Mouse (Mus musculus): ENCODE data around the gene Brsk2. TPM values are rescaled to one million over a fixed set of nuclear protein-coding genes. Genes with fewer than 3 reads are reported as not detected.

Gene Brsk2
- polyA plus RNA-seq, 1 experiment from 2014 or later = 0.40 TPM

DNA sequence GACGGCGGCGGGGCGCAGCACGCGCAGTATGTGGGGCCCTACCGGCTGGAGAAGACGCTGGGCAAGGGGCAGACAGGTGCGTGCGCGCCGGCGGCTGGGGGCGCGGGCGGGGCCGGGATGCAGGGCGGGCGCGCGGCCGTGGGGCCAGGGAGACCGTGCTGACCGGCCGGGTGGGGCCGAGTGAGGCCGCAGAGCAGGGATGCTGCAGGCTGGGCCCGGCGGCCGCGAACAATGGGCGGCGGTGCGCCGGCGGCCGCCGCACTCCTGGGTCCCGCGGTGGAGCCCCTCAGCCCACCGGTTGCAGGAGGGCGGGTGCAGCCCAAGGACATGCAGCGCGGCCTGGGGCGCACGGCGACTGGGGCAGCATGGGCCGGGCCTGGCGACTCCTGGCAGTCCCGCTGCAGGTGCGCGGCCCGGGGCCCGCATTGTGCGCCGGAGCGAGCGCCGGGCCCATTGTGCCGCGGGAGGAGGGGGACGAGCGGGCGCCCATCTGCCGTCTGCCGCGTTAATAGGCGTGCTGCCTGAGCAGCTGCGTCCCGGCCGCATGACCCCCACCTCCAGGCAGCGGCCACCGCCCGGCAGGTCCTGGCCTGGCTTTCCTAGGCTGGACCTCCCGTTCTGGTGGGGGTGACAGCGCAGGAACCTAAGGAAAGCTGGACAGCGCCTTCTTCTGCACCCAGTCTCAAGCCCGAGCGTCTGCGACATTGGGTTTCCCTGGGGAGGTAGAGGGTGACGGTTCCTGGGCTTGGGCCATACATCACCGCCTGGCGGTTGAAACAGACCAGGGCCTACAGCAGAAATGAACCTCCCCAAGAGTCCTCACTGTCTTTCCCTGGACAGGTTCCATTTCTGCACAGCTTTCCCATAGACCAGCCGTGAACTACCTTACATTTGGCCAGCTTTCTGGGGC is 808 bp downstream of the Brsk2 start:
- Histone ChIP-seq H3K9ac (ENCODE audit: low read depth, low read length) (no peak overlapping the region; the same call in 1 of the 2 replicates), H3K4me3 (ENCODE audit: low read depth, low read length) (peak overlapping the region; percentile 39), H3K27ac (ENCODE audit: low read depth, low read length) (no peak overlapping the region), H3K4me2 (peak overlapping the region; percentile 90), H3K4me1 (ENCODE audit: control insufficient read depth, insufficient read depth, low read length) (peaks cover 6% of the 10 kb centered on the region; the same call in 1 of the 2 replicates), H3K36me3 (ENCODE audit: control insufficient read depth, insufficient read depth, low read length) (no peaks in the 10 kb centered on the region), H3K9me3 (replicated peaks; ENCODE audit: control insufficient read depth, low read length) (no peaks in the 10 kb centered on the region), H3K27me3 (ENCODE audit: control insufficient read depth, insufficient read depth, low read length) (peaks cover 78% of the 10 kb centered on the region)
- 1% methylated on average over 83 of the region's 84 CpGs for WGBS (ENCODE audit: insufficient replicate concordance)
- ATAC-seq (replicated peaks; ENCODE audit: insufficient number of reproducible peaks, low FRiP score, low TSS enrichment) = no peak

DNA sequence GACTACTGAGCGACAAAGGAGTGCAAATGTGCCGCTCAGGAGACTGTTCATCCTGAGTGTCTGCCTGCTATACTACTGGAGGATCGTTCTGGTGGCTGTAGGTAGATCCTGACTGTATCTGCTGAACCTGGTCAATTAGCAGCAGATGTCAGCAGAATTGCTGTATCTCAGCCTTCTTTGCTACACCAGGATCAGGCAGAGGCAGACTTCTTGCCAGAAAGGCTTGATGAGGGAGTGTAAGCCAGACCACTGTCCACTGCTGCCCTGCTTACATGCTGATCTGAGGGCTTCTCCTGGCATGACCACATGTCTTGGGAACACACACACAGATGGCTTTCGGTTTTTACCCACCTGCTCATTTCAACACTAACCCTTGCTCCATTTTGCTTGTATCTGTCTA is 2.3 kb downstream of the Brsk2 start:
- Histone ChIP-seq H3K36me3 (ENCODE audit: control insufficient read depth, insufficient read depth, low read length) (no peaks in the 10 kb centered on the region), H3K4me3 (ENCODE audit: low read depth, low read length) (no peak overlapping the region), H3K9ac (ENCODE audit: low read depth, low read length) (no peak overlapping the region), H3K4me2 (no peak overlapping the region), H3K27ac (ENCODE audit: low read depth, low read length) (no peak overlapping the region), H3K27me3 (ENCODE audit: control insufficient read depth, insufficient read depth, low read length) (peaks cover 79% of the 10 kb centered on the region), H3K9me3 (replicated peaks; ENCODE audit: control insufficient read depth, low read length) (no peaks in the 10 kb centered on the region), H3K4me1 (ENCODE audit: control insufficient read depth, insufficient read depth, low read length) (peaks cover 6% of the 10 kb centered on the region; the same call in 1 of the 2 replicates)
- no peak for ATAC-seq (replicated peaks; ENCODE audit: insufficient number of reproducible peaks, low FRiP score, low TSS enrichment)
- WGBS (ENCODE audit: insufficient replicate concordance) = 87% methylated on average over 4 of the region's 4 CpGs

DNA sequence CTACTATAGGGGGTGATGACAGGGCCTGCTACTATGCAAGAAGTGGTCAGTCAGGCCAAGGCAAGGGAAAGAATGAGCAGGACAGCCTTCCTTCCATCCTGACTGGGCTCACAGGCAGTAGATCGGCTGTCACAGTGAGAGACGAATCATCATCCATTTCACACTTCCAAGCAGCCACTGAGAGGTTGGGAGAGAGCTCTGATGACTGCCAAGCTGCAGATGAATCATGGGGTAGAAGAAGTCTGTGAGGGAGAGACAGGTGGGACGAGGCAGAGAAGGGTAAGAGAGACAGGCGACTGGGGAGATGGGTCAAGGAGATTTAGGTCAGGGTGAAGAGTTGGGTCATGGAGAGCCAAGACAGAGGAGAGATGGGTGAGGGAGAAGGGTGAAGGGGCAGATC is 3.4 kb downstream of the Brsk2 start:
- Histone ChIP-seq H3K4me3 (ENCODE audit: low read depth, low read length) (no peak overlapping the region), H3K27me3 (ENCODE audit: control insufficient read depth, insufficient read depth, low read length) (peaks cover 75% of the 10 kb centered on the region), H3K9ac (ENCODE audit: low read depth, low read length) (no peak overlapping the region), H3K27ac (ENCODE audit: low read depth, low read length) (no peak overlapping the region), H3K36me3 (ENCODE audit: control insufficient read depth, insufficient read depth, low read length) (no peaks in the 10 kb centered on the region), H3K4me1 (ENCODE audit: control insufficient read depth, insufficient read depth, low read length) (peaks cover 6% of the 10 kb centered on the region; the same call in 1 of the 2 replicates), H3K9me3 (replicated peaks; ENCODE audit: control insufficient read depth, low read length) (no peaks in the 10 kb centered on the region), H3K4me2 (no peak overlapping the region)
- ATAC-seq (replicated peaks; ENCODE audit: insufficient number of reproducible peaks, low FRiP score, low TSS enrichment) = no peak
- 57% methylated on average over 4 of the region's 4 CpGs for WGBS (ENCODE audit: insufficient replicate concordance)

DNA sequence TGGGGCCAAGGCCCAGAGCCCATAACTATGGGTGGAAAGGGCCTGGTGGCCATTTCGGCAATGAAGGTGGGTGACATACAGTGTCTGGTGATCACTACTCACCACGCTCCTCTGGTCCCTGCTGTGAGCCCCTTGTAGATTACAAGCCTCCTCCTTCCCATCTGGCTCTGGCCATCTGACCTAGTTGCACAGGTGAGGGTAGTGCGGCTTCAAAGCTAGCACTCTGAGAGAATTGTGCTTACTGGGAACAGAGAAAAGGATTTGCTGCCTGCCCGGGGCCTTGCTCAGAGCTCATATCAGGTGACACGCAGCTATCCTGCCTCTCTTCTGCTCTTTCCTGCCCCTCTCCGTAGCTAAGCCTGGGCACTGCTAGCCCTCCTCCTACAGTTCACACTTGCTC is 4.1 kb downstream of the Brsk2 start:
- Histone ChIP-seq H3K4me1 (ENCODE audit: control insufficient read depth, insufficient read depth, low read length) (peaks cover 6% of the 10 kb centered on the region; the same call in 1 of the 2 replicates), H3K9me3 (replicated peaks; ENCODE audit: control insufficient read depth, low read length) (no peaks in the 10 kb centered on the region), H3K27ac (ENCODE audit: low read depth, low read length) (no peak overlapping the region), H3K9ac (ENCODE audit: low read depth, low read length) (no peak overlapping the region), H3K4me2 (no peak overlapping the region), H3K4me3 (ENCODE audit: low read depth, low read length) (no peak overlapping the region), H3K36me3 (ENCODE audit: control insufficient read depth, insufficient read depth, low read length) (no peaks in the 10 kb centered on the region), H3K27me3 (ENCODE audit: control insufficient read depth, insufficient read depth, low read length) (peaks cover 68% of the 10 kb centered on the region)
- no peak for ATAC-seq (replicated peaks; ENCODE audit: insufficient number of reproducible peaks, low FRiP score, low TSS enrichment)
- WGBS (ENCODE audit: insufficient replicate concordance) = 77% methylated on average over 6 of the region's 6 CpGs

DNA sequence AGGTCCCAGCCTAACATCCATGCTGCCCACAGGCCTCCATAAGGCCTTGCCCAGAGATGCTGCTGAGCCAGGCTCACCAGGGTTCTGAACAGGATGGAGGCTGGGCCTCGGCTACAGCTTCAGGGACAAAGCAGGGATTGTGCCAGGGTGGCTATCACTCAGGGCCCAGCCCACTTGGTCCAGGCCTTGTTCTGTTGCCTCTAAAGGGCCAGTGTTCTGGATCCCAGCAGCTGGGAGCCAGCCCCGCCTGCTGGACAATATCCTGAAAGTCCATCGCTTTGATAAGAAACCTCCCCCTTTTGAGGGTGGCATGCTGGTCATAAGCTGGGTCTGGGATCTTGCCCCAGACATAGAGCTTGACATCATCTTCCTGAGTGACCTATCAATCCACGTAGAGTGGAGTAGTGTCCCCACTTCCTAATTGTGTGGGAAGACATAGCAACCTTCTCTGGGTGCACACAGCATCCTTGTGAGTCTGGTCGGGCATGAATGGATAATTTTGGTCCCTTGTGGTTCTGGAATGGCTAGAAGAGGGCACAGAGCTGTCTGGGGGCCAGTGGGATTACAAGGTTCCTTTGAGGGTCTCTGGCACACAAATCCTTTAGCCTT is 6.1 kb downstream of the Brsk2 start:
- Histone ChIP-seq H3K9ac (ENCODE audit: low read depth, low read length) (no peak overlapping the region), H3K4me3 (ENCODE audit: low read depth, low read length) (no peak overlapping the region), H3K4me2 (no peak overlapping the region), H3K9me3 (replicated peaks; ENCODE audit: control insufficient read depth, low read length) (no peaks in the 10 kb centered on the region), H3K36me3 (ENCODE audit: control insufficient read depth, insufficient read depth, low read length) (no peaks in the 10 kb centered on the region), H3K4me1 (ENCODE audit: control insufficient read depth, insufficient read depth, low read length) (no peaks in the 10 kb centered on the region), H3K27ac (ENCODE audit: low read depth, low read length) (no peak overlapping the region), H3K27me3 (ENCODE audit: control insufficient read depth, insufficient read depth, low read length) (peaks cover 48% of the 10 kb centered on the region)
- WGBS (ENCODE audit: insufficient replicate concordance) = 70% methylated on average over 5 of the region's 5 CpGs
- ATAC-seq (replicated peaks; ENCODE audit: insufficient number of reproducible peaks, low FRiP score, low TSS enrichment) = no peak

DNA sequence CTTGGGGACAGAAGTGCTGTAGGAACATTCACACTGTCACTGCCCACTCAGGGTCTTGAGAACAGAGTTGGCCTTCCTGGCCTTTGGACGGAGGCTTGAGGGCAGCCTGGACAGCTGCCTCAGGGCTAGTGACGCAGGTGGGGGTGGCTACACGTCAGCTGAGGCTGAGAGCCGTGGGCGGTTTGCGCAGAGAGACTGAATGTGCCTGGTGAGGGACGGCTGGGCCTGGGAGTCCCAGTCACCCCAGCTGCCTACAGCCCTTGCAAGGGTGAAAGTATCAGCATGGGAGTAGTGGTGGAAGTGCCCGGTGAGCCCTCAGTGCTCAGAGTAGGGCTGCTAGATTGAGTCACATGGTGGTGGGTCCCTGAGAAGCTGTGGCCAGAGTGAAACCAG is 6.6 kb downstream of the Brsk2 start:
- no peak for ATAC-seq (replicated peaks; ENCODE audit: insufficient number of reproducible peaks, low FRiP score, low TSS enrichment)
- H3K36me3 ChIP-seq (ENCODE audit: control insufficient read depth, insufficient read depth, low read length) = no peaks in the 10 kb centered on the region
- H3K4me2 ChIP-seq = no peak overlapping the region
- WGBS (ENCODE audit: insufficient replicate concordance) = 64% methylated on average over 8 of the region's 8 CpGs
- H3K4me1 ChIP-seq (ENCODE audit: control insufficient read depth, insufficient read depth, low read length) = no peaks in the 10 kb centered on the region
- H3K9me3 ChIP-seq (replicated peaks; ENCODE audit: control insufficient read depth, low read length) = no peaks in the 10 kb centered on the region
- H3K27me3 ChIP-seq (ENCODE audit: control insufficient read depth, insufficient read depth, low read length) = peaks cover 43% of the 10 kb centered on the region
- H3K4me3 ChIP-seq (ENCODE audit: low read depth, low read length) = no peak overlapping the region
- H3K27ac ChIP-seq (ENCODE audit: low read depth, low read length) = no peak overlapping the region
- H3K9ac ChIP-seq (ENCODE audit: low read depth, low read length) = no peak overlapping the region

DNA sequence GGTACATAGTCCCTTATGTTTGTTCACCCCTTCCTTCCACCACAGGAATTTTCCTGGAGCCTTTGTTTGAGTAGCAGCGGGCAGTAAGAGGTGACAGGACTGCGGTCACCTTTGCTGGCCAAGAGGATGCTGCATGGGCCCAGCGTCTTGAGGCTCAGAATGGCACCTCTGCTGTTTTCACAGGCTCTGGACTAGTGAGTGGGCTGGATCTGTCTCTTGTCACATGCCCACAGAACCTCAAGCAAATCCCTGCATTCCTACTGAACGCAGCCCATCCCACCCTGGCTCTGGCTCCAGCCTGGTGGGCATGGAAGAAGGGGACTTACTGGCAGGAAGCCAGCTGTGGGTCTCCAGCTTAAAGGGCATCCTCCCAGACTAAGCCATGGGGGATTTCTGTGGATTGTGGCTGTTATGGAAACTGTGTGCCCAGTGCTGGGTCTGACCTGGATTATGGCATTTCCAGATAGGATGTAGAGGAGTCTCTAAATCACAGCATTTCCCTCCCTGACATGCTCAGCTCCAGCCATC is 8.0 kb downstream of the Brsk2 start:
- no peak for ATAC-seq (replicated peaks; ENCODE audit: insufficient number of reproducible peaks, low FRiP score, low TSS enrichment)
- Histone ChIP-seq H3K27me3 (ENCODE audit: control insufficient read depth, insufficient read depth, low read length) (peaks cover 28% of the 10 kb centered on the region), H3K9me3 (replicated peaks; ENCODE audit: control insufficient read depth, low read length) (no peaks in the 10 kb centered on the region), H3K4me3 (ENCODE audit: low read depth, low read length) (no peak overlapping the region), H3K4me1 (ENCODE audit: control insufficient read depth, insufficient read depth, low read length) (no peaks in the 10 kb centered on the region), H3K9ac (ENCODE audit: low read depth, low read length) (no peak overlapping the region), H3K27ac (ENCODE audit: low read depth, low read length) (no peak overlapping the region), H3K4me2 (no peak overlapping the region), H3K36me3 (ENCODE audit: control insufficient read depth, insufficient read depth, low read length) (no peaks in the 10 kb centered on the region)
- WGBS (ENCODE audit: insufficient replicate concordance) = 78% methylated on average over 4 of the region's 4 CpGs

DNA sequence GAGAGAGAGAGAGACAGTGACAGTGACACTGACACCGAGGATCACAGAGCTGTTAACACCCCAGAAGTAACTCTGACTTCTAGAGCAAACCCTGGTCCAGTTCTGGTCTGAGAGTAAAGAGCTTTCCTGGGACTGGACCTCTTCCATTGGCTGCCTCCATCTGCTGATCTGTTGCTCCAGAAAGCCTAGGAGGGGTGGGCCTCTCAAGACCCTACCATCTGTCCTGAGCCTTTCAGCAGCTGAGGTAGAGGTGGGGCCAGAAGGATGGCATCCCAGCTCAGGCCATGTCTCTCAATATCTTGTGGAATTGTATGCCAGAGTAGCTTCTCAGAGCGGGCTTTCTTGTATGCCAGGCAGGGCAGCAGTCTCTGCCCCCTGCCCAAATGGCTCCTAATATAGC is 8.7 kb downstream of the Brsk2 start:
- no peak overlapping the region for H3K27ac ChIP-seq (ENCODE audit: low read depth, low read length)
- H3K9ac ChIP-seq (ENCODE audit: low read depth, low read length) = no peak overlapping the region
- no peak for ATAC-seq (replicated peaks; ENCODE audit: insufficient number of reproducible peaks, low FRiP score, low TSS enrichment)
- no peaks in the 10 kb centered on the region for H3K9me3 ChIP-seq (replicated peaks; ENCODE audit: control insufficient read depth, low read length)
- H3K4me1 ChIP-seq (ENCODE audit: control insufficient read depth, insufficient read depth, low read length) = no peaks in the 10 kb centered on the region
- H3K27me3 ChIP-seq (ENCODE audit: control insufficient read depth, insufficient read depth, low read length) = peaks cover 22% of the 10 kb centered on the region
- H3K36me3 ChIP-seq (ENCODE audit: control insufficient read depth, insufficient read depth, low read length) = no peaks in the 10 kb centered on the region
- no peak overlapping the region for H3K4me3 ChIP-seq (ENCODE audit: low read depth, low read length)
- WGBS (ENCODE audit: insufficient replicate concordance) = 81% methylated on average over 2 of the region's 2 CpGs
- H3K4me2 ChIP-seq = no peak overlapping the region
